Mouse (Mus musculus) kidney, adult 2 months (tissue): ENCODE results near the gene Selp.

Experiments used
- CTCF ChIP-seq: fragments of 200-500 bp; conservative IDR thresholded peaks from 2 replicates; pipeline ENCODE4 v1.5.1; 2011; ENCODE audit warnings: low read depth, mild to moderate bottlenecking, control low read depth, low read length, moderate library complexity, mixed read lengths; ENCODE audit not compliant: insufficient read depth, insufficient read length
- POLR2A ChIP-seq: fragments of 200-500 bp; IDR thresholded peaks from one replicate; pipeline ENCODE4 v1.6.1; 2011; ENCODE audit warnings: low read depth, low read length, control low read depth

DNA sequence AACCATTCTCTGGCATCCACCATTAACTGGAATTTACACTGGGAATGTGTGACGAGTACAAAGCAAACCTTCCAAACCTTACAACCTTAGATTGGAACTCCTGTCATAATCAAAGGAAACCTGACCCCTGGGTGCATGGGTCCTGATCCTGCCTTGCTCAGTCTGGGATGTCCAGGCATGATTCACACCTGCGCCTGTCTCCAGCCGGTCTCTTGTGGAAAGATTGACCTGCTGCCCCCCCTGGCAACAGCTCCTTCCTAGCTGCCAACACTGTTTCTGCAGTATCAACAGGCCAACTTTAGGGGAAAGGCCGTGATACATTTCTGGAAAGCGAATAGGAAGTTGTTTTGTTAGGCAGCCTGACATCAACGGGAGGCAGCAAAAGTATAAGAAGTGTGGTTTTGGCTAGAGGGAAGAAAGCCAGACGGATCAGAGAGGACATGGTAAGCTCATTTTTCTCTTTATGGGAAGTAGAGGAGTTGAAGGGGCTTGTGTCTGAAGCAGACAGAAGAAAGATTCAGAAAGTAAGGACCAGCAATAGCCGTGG is at the start of gene Selp:
- no peak for TF ChIP-seq POLR2A
- TF ChIP-seq CTCF, result no peak
